In genomic region chr9:104144314-104144996, GRCm38 (mm10) we compare ENCODE assay signal across 14 mouse cellular contexts. TPM values are rescaled to one million over a fixed set of nuclear protein-coding genes. Genes with fewer than 3 reads are reported as not detected.
A peak's percentile ranks its signal among the peaks of the same experiment; 100 is the strongest.
DNase-seq lines count a peak whose midpoint lies in the region; ATAC-seq and TF ChIP-seq lines count a peak whose summit lies in the region.
"Had no signal": no experiment of that assay in that cellular context is flagged by ENCODE, and none has a peak within 500 bp of the region (broad histone marks: within the 10 kb centered on the region; RNA-seq: fewer than 3 reads in every experiment).

No protein-coding gene starts in this region.

- TF ChIP-seq POLR2A in testis, adult 2 months (IDR thresholded peaks at IDR 0.05; ENCODE audit: control insufficient read depth, low read depth, low read length): no peak

- H3K4me1 ChIP-seq in intestine, postnatal 0 days (replicated peaks; ENCODE audit: control insufficient read depth, insufficient read depth, low read length): no peaks in the 10 kb centered on the region
- no peaks in the 10 kb centered on the region for H3K4me1 ChIP-seq in intestine, embryonic 15.5 days (replicated peaks)
- no peaks in the 10 kb centered on the region for H3K4me1 ChIP-seq in testis, adult 2 months (ENCODE audit: control insufficient read depth, insufficient read depth, low read length)
- H3K4me1 ChIP-seq: lung, embryonic 15.5 days; neural tube, embryonic 12.5 days had no signal

- no peaks in the 10 kb centered on the region for H3K27me3 ChIP-seq in intestine, postnatal 0 days (replicated peaks; ENCODE audit: control insufficient read depth, insufficient read depth, low read length)
- H3K27me3 ChIP-seq in intestine, embryonic 15.5 days (replicated peaks): no peaks in the 10 kb centered on the region
- H3K27me3 ChIP-seq in testis, adult 2 months (ENCODE audit: control insufficient read depth, insufficient read depth, low read length): no peaks in the 10 kb centered on the region
- H3K27me3 ChIP-seq: lung, embryonic 15.5 days; neural tube, embryonic 12.5 days had no signal

- peak; percentile 74 for TF ChIP-seq CTCF in intestine, postnatal 0 days (IDR thresholded peaks at IDR 0.05; ENCODE audit: low read depth)
- peak; percentile 68; the same call in 1 of the 2 replicates for TF ChIP-seq CTCF in testis, adult 2 months (IDR thresholded peaks at IDR 0.05; ENCODE audit: control insufficient read depth, insufficient read depth, insufficient replicate concordance, low read depth, low read length)

- H3K9ac ChIP-seq in intestine, postnatal 0 days (ENCODE audit: low read depth, low read length): no peak overlapping the region
- H3K9ac ChIP-seq in intestine, embryonic 15.5 days: no peak overlapping the region
- H3K9ac ChIP-seq: lung, embryonic 15.5 days; neural tube, embryonic 12.5 days had no signal

- 80% methylated on average over 8 of the region's 8 CpGs for WGBS in intestine, postnatal 0 days
- 82% methylated on average over 8 of the region's 8 CpGs for WGBS in intestine, embryonic 15.5 days

- H3K4me3 ChIP-seq in intestine, postnatal 0 days (ENCODE audit: low read depth, low read length): no peak overlapping the region
- H3K4me3 ChIP-seq in intestine, embryonic 15.5 days (replicated peaks): no peak overlapping the region
- H3K4me3 ChIP-seq in testis, adult 2 months (ENCODE audit: control insufficient read depth, low read depth, low read length): no peak overlapping the region
- H3K4me3 ChIP-seq: erythroblast, embryonic 14.5 days; lung, embryonic 15.5 days; neural tube, embryonic 12.5 days had no signal

- no peak for DNase-seq in testis, postnatal 14 days (ENCODE audit: low spot score)
- DNase-seq in adrenal gland, adult 18-20 months (ENCODE audit: low spot score in 2 of 2): no peak
- DNase-seq in heart, adult 9 months (ENCODE audit: low spot score in 2 of 2): no peak
- no peak for DNase-seq in thymus, postnatal 0 days (ENCODE audit: low spot score)
- DNase-seq: cerebellum, adult 18-20 months; layer of hippocampus, postnatal 36 days; thymus, postnatal 4 days had no signal

- ATAC-seq in intestine, postnatal 0 days: peak; percentile 26; the same call in 1 of the 2 replicates
- no peak; the same call in 1 of the 2 replicates for ATAC-seq in intestine, embryonic 15.5 days
- ATAC-seq in erythroblast, adult 5-6 weeks (replicated peaks; ENCODE audit: low FRiP score, poor library complexity, severe bottlenecking): peak; percentile 59; the same call in 1 of the 2 replicates

- no peaks in the 10 kb centered on the region for H3K9me3 ChIP-seq in intestine, postnatal 0 days (ENCODE audit: control insufficient read depth)
- no peaks in the 10 kb centered on the region for H3K9me3 ChIP-seq in intestine, embryonic 15.5 days
- H3K9me3 ChIP-seq: lung, embryonic 15.5 days; neural tube, embryonic 12.5 days had no signal

- no peaks in the 10 kb centered on the region for H3K36me3 ChIP-seq in intestine, postnatal 0 days (ENCODE audit: control insufficient read depth, insufficient read depth)
- H3K36me3 ChIP-seq in intestine, embryonic 15.5 days: no peaks in the 10 kb centered on the region
- no peaks in the 10 kb centered on the region for H3K36me3 ChIP-seq in testis, adult 2 months (ENCODE audit: control insufficient read depth, insufficient read depth, low read length)
- H3K36me3 ChIP-seq: lung, embryonic 15.5 days; neural tube, embryonic 12.5 days had no signal

- no peak overlapping the region for H3K4me2 ChIP-seq in intestine, postnatal 0 days (replicated peaks; ENCODE audit: low read depth)
- no peak overlapping the region for H3K4me2 ChIP-seq in intestine, embryonic 15.5 days (replicated peaks)
- H3K4me2 ChIP-seq: lung, embryonic 15.5 days; neural tube, embryonic 12.5 days had no signal

- no peak overlapping the region for H3K27ac ChIP-seq in intestine, postnatal 0 days (ENCODE audit: low read depth, low read length)
- no peak overlapping the region for H3K27ac ChIP-seq in intestine, embryonic 15.5 days
- no peak overlapping the region for H3K27ac ChIP-seq in testis, adult 2 months (ENCODE audit: control insufficient read depth, insufficient read depth, low read depth, low read length)
- H3K27ac ChIP-seq: lung, embryonic 15.5 days; neural tube, embryonic 12.5 days had no signal

RNA-seq across cellular contexts. Expression of gene Ackr4, which starts 17.7 kb away (rescaled TPM):
- 5.8 and 7.0 TPM in 2 replicates for polyA plus RNA-seq in intestine, postnatal 0 days (2015; fragmentation: Nextera tagmentation; extraction: Ambion mirVana)
- polyA plus RNA-seq in intestine, embryonic 15.5 days (2015; fragmentation: Nextera tagmentation; extraction: Ambion mirVana): 4.3 TPM in 2 replicates
- polyA plus RNA-seq in testis, adult 2 months (2012; rRNA removed): 0.54 and 0.97 TPM in 2 replicates
- not detected in 2 replicates for total RNA-seq in erythroblast, adult 5-6 weeks (2015; ENCODE audit: low replicate concordance)
- 0.77 TPM in 1 of 2 replicates, not detected in the other for total RNA-seq in erythroblast, adult 5-6 weeks (2017; ENCODE audit: low replicate concordance)
- not detected for total RNA-seq in adrenal gland, adult 18-20 months (2021)
- 26.5 and 29.8 TPM in 2 replicates for polyA plus RNA-seq in thymus, postnatal 0 days (2015; fragmentation: Nextera tagmentation; extraction: Ambion mirVana)
- total RNA-seq: layer of hippocampus, postnatal 36 days had no signal
- polyA plus RNA-seq: erythroblast, embryonic 14.5 days had no signal
